Mouse (Mus musculus) limb, embryonic 10.5 days (tissue): ENCODE measurements around the gene 3830406C13Rik. TPM values are rescaled to one million over a fixed set of nuclear protein-coding genes. Genes with fewer than 3 reads are reported as not detected.

Experiments used
- DNase-seq: peaks from one replicate; pipeline ENCODE4 v3.0.0-alpha.2; 2017; ENCODE audit warnings: low spot score
- H3K27ac ChIP-seq: fragments of 300-500 bp; sonication (generic); 2 replicates; pipeline ENCODE4 v1.5.1; 2016; ENCODE audit warnings: mild to moderate bottlenecking
- H3K27me3 ChIP-seq: fragments of 300-500 bp; sonication (generic); 2 replicates; pipeline ENCODE4 v1.6.1; 2016; ENCODE audit warnings: low read depth, mild to moderate bottlenecking; ENCODE audit not compliant: poor library complexity, severe bottlenecking
- H3K36me3 ChIP-seq: fragments of 300-500 bp; sonication (generic); 2 replicates; pipeline ENCODE4 v1.6.1; 2016; ENCODE audit warnings: mild to moderate bottlenecking, moderate library complexity
- H3K4me1 ChIP-seq: fragments of 300-500 bp; sonication (generic); 2 replicates; pipeline ENCODE4 v1.6.1; 2016
- H3K4me3 ChIP-seq: fragments of 300-500 bp; sonication (generic); 2 replicates; pipeline ENCODE4 v1.5.1; 2016; ENCODE audit warnings: mild to moderate bottlenecking, moderate library complexity
- H3K9me3 ChIP-seq: fragments of 300-500 bp; sonication (generic); replicated peaks from 2 replicates; pipeline ENCODE4 v1.6.1; 2016; ENCODE audit warnings: mild to moderate bottlenecking
- WGBS: fragments of 180-500 bp; shearing (Covaris S2); methylation state at CpG from one replicate; pipeline ENCODE4 v1.1.7; 2016; 5-methylcytosine and 5-hydroxymethylcytosine counted together
- polyA plus RNA-seq: library from polyadenylated mRNA; unstranded; fragments of >200 nt; fragmentation: Nextera tagmentation; extraction: Ambion mirVana; gene quantifications from 2 replicates; pipeline ENCODE4 v1.2.1, GENCODE M21; 2016

3830406C13Rik gene
- polyA plus RNA-seq, 1 experiment from 2014 or later: 20.4 TPM

- WGBS: 5% methylated on average over 8 of the region's 8 CpGs
- Histone ChIP-seq H3K4me3 (no peak overlapping the region), H3K27ac (no peak overlapping the region), H3K27me3 (peaks cover 95% of the 10 kb centered on the region), H3K36me3 (no peaks in the 10 kb centered on the region), H3K4me1 (peaks cover 16% of the 10 kb centered on the region; the same call in 1 of the 2 replicates), H3K9me3 (no peaks in the 10 kb centered on the region)
- no peak for DNase-seq
Measured at GRCm38 (mm10) chr14:12337421-12337997, 53.5 kb downstream of the 3830406C13Rik start.

GRCm38 (mm10) chr14:12337998-12338809, 54.2 kb downstream of the 3830406C13Rik start:
- H3K4me1 ChIP-seq: peaks cover 16% of the 10 kb centered on the region; the same call in 1 of the 2 replicates
- 1% methylated on average over 16 of the region's 16 CpGs for WGBS

GRCm38 (mm10) chr14:12338811-12339565, 55.0 kb downstream of the 3830406C13Rik start:
- no peak for DNase-seq
- WGBS: 1% methylated on average over 10 of the region's 10 CpGs
- Histone ChIP-seq H3K4me3 (no peak overlapping the region), H3K9me3 (no peaks in the 10 kb centered on the region), H3K27me3 (peaks cover 100% of the 10 kb centered on the region), H3K36me3 (no peaks in the 10 kb centered on the region), H3K4me1 (peaks cover 18% of the 10 kb centered on the region; the same call in 1 of the 2 replicates), H3K27ac (no peak overlapping the region)

More at GRCm38 (mm10) chr14:12337998-12338809, 54.2 kb downstream of the 3830406C13Rik start:
- Histone ChIP-seq H3K36me3 (no peaks in the 10 kb centered on the region), H3K27ac (no peak overlapping the region), H3K4me3 (no peak overlapping the region), H3K9me3 (no peaks in the 10 kb centered on the region), H3K27me3 (peaks cover 98% of the 10 kb centered on the region)
- no peak for DNase-seq

- WGBS: 0% methylated on average over 19 of the region's 19 CpGs
- DNase-seq: peak; percentile 51
- H3K4me1 ChIP-seq: peaks cover 27% of the 10 kb centered on the region
Measured at GRCm38 (mm10) chr14:12340238-12341074, 56.5 kb downstream of the 3830406C13Rik start.

GRCm38 (mm10) chr14:12341075-12341788, 57.3 kb downstream of the 3830406C13Rik start:
- H3K4me3 ChIP-seq: 0 out of 2 replicates have a peak overlapping the region, but pooled peaks have one; percentile 3
- no peaks in the 10 kb centered on the region for H3K36me3 ChIP-seq
- no peak overlapping the region for H3K27ac ChIP-seq
- H3K27me3 ChIP-seq: peaks cover 100% of the 10 kb centered on the region
- DNase-seq: peak; percentile 65
- WGBS: under 1% methylated on average over 42 of the region's 42 CpGs
- H3K4me1 ChIP-seq: peaks cover 35% of the 10 kb centered on the region
- H3K9me3 ChIP-seq: no peaks in the 10 kb centered on the region

More at GRCm38 (mm10) chr14:12340238-12341074, 56.5 kb downstream of the 3830406C13Rik start:
- no peaks in the 10 kb centered on the region for H3K9me3 ChIP-seq
- H3K27ac ChIP-seq: no peak overlapping the region
- peaks cover 100% of the 10 kb centered on the region for H3K27me3 ChIP-seq
- H3K4me3 ChIP-seq: 0 out of 2 replicates have a peak overlapping the region, but pooled peaks have one; percentile 3
- no peaks in the 10 kb centered on the region for H3K36me3 ChIP-seq

GRCm38 (mm10) chr14:12341789-12342457, 58.0 kb downstream of the 3830406C13Rik start:
- no peak overlapping the region for H3K27ac ChIP-seq
- H3K4me1 ChIP-seq: peaks cover 36% of the 10 kb centered on the region
- peaks cover 100% of the 10 kb centered on the region for H3K27me3 ChIP-seq
- no peaks in the 10 kb centered on the region for H3K36me3 ChIP-seq
- no peak overlapping the region for H3K4me3 ChIP-seq
- DNase-seq: peak; percentile 37
- 2% methylated on average over 24 of the region's 24 CpGs for WGBS
- no peaks in the 10 kb centered on the region for H3K9me3 ChIP-seq

GRCm38 (mm10) chr14:12342458-12343131, 58.6 kb downstream of the 3830406C13Rik start:
- DNase-seq: peak; percentile 57
- under 1% methylated on average over 23 of the region's 23 CpGs for WGBS
- peaks cover 36% of the 10 kb centered on the region for H3K4me1 ChIP-seq

GRCm38 (mm10) chr14:12343451-12343941, 59.5 kb downstream of the 3830406C13Rik start:
- H3K4me3 ChIP-seq: no peak overlapping the region; the same call in 1 of the 2 replicates
- no peak overlapping the region for H3K27ac ChIP-seq
- peaks cover 100% of the 10 kb centered on the region for H3K27me3 ChIP-seq
- no peaks in the 10 kb centered on the region for H3K9me3 ChIP-seq
- no peaks in the 10 kb centered on the region for H3K36me3 ChIP-seq
- H3K4me1 ChIP-seq: peaks cover 36% of the 10 kb centered on the region
- peak; percentile 57 for DNase-seq
- 1% methylated on average over 20 of the region's 20 CpGs for WGBS

More at GRCm38 (mm10) chr14:12342458-12343131, 58.6 kb downstream of the 3830406C13Rik start:
- H3K36me3 ChIP-seq: no peaks in the 10 kb centered on the region
- H3K9me3 ChIP-seq: no peaks in the 10 kb centered on the region
- H3K4me3 ChIP-seq: no peak overlapping the region
- peaks cover 100% of the 10 kb centered on the region for H3K27me3 ChIP-seq
- H3K27ac ChIP-seq: no peak overlapping the region

- Histone ChIP-seq H3K36me3 (no peaks in the 10 kb centered on the region), H3K9me3 (no peaks in the 10 kb centered on the region), H3K27me3 (peaks cover 100% of the 10 kb centered on the region), H3K4me3 (peak overlapping the region; percentile 29; the same call in 1 of the 2 replicates), H3K27ac (no peak overlapping the region), H3K4me1 (peaks cover 36% of the 10 kb centered on the region)
- WGBS: 4% methylated on average over 24 of the region's 24 CpGs
- DNase-seq: no peak
Measured at GRCm38 (mm10) chr14:12344061-12344745, 60.2 kb downstream of the 3830406C13Rik start.

- Histone ChIP-seq H3K4me3 (peak overlapping the region; percentile 29), H3K27ac (no peak overlapping the region), H3K27me3 (peaks cover 100% of the 10 kb centered on the region), H3K4me1 (peaks cover 36% of the 10 kb centered on the region), H3K9me3 (no peaks in the 10 kb centered on the region), H3K36me3 (no peaks in the 10 kb centered on the region)
- WGBS: under 1% methylated on average over 39 of the region's 39 CpGs
- DNase-seq: peak; percentile 65
Measured at GRCm38 (mm10) chr14:12344746-12345240, 60.8 kb downstream of the 3830406C13Rik start.
